Mouse (Mus musculus) kidney, postnatal 0 days (tissue): Measurements from ENCODE around the gene Slc22a4. TPM values are rescaled to one million over a fixed set of nuclear protein-coding genes. Genes with fewer than 3 reads are reported as not detected.
"Not testable (repeated sequence)": the region's sequence is repeated elsewhere in the genome, so short reads cannot be mapped to it uniquely, and the experiment has no call there.

Experiments used
- ATAC-seq: fragments of 200-750 bp; cut with Nextera tagmentation; replicated peaks from 2 replicates; pipeline ENCODE4 v1.8.0; 2017; ENCODE audit warnings: low read depth, moderate number of reproducible peaks, moderate TSS enrichment, moderate library complexity; ENCODE audit not compliant: low FRiP score
- DNase-seq: peaks from one replicate; pipeline ENCODE4 v3.0.0-alpha.2; 2016; ENCODE audit warnings: low spot score
- H3K27ac ChIP-seq: fragments of 300-500 bp; sonication (generic); 2 replicates; pipeline ENCODE4 v1.5.1; 2014; ENCODE audit warnings: mild to moderate bottlenecking
- H3K27me3 ChIP-seq: fragments of 300-500 bp; sonication (generic); 2 replicates; pipeline ENCODE4 v1.6.1; 2014; ENCODE audit warnings: low read length, mixed read lengths; ENCODE audit not compliant: insufficient read depth
- H3K36me3 ChIP-seq: fragments of 300-500 bp; sonication (generic); 2 replicates; pipeline ENCODE4 v1.6.1; 2014; ENCODE audit warnings: low read length, mixed read lengths; ENCODE audit not compliant: insufficient read depth
- H3K4me1 ChIP-seq: fragments of 300-500 bp; sonication (generic); replicated peaks from 2 replicates; pipeline ENCODE4 v1.6.1; 2014; ENCODE audit warnings: antibody characterized with exemption, low read length, mixed read lengths; ENCODE audit not compliant: insufficient read depth
- H3K4me2 ChIP-seq: fragments of 300-500 bp; sonication (generic); 2 replicates; pipeline ENCODE4 v1.6.1; 2014; ENCODE audit warnings: mild to moderate bottlenecking, low read length, moderate library complexity, mixed read lengths
- H3K4me3 ChIP-seq: fragments of 300-500 bp; sonication (generic); replicated peaks from 2 replicates; pipeline ENCODE4 v1.5.1; 2014; ENCODE audit warnings: low read depth, low read length
- H3K9ac ChIP-seq: fragments of 300-500 bp; sonication (generic); 2 replicates; pipeline ENCODE4 v1.6.1; 2014; ENCODE audit warnings: low read depth, low read length
- H3K9me3 ChIP-seq: fragments of 300-500 bp; sonication (generic); replicated peaks from 2 replicates; pipeline ENCODE4 v1.6.1; 2016; ENCODE audit warnings: low read length, inconsistent platforms, mixed read lengths
- CTCF ChIP-seq: IDR thresholded peaks from 2 replicates; pipeline ENCODE4 v1.5.1; 2016; ENCODE audit warnings: antibody characterized with exemption, low read depth, mild to moderate bottlenecking, moderate library complexity
- WGBS: fragments of 180-500 bp; shearing (Covaris S2); extraction: QIAGEN DNeasy Blood & Tissue Kit; methylation state at CpG from one replicate; pipeline ENCODE4 v1.1.7; 2014; 5-methylcytosine and 5-hydroxymethylcytosine counted together
- polyA plus RNA-seq: library from polyadenylated mRNA; unstranded; fragments of >200 nt; fragmentation: Nextera tagmentation; extraction: Ambion mirVana; gene quantifications from 2 replicates; pipeline ENCODE4 v1.2.1, GENCODE M21; 2015

Slc22a4 gene
- polyA plus RNA-seq, 1 experiment from 2014 or later = 3.6 TPM

DNA sequence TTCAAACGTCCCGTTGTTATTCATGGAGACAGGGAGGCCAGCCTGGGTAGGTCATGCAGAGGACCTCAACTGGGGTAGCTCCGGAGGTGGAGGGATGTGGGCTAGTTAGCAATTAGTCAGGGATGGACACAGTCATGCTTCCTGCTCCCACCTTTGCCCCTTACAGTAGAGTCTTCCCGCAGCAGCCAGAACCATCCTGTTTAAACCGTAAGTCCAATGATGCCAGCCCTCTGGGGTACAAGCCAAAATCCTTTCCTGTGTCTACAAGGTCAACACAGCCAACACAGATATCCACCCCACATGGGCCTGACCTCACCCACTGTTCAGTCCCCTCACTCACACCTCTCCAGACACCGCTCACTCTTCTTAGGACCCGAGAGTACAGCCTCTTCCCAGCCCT, 23.3 kb upstream of the Slc22a4 start:
- DNase-seq (no peak), ATAC-seq (peak; percentile 86)
- TF ChIP-seq CTCF = no peak
- Histone ChIP-seq H3K4me2 (no peak overlapping the region), H3K9ac (no peak overlapping the region), H3K27ac (no peak overlapping the region), H3K9me3 (no peaks in the 10 kb centered on the region), H3K27me3 (no peaks in the 10 kb centered on the region), H3K4me1 (no peaks in the 10 kb centered on the region), H3K36me3 (no peaks in the 10 kb centered on the region), H3K4me3 (no peak overlapping the region)
- WGBS = 51% methylated on average over 7 of the region's 7 CpGs

DNA sequence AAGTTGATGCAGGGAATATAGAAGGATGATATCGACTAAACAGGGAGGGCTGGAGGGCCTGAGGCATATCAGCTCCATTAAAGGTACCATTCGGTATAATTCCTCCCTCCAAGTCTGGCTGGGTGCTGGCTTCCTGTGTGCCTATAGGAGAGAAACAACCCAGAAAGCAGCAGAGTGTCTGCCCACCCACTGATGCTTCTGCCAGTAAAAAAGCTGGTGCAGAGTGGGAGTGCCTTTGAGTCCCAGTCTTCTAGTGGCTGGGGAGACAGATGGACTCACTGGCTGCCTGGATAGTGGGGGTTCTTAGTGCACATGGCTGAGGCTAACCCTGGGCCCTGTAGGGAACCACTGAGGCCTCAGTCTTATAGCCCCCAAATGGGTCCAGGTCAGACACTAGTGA, 22.3 kb upstream of the Slc22a4 start:
- Histone ChIP-seq H3K9ac (no peak overlapping the region), H3K4me2 (no peak overlapping the region), H3K4me3 (no peak overlapping the region), H3K27ac (no peak overlapping the region), H3K4me1 (no peaks in the 10 kb centered on the region), H3K27me3 (no peaks in the 10 kb centered on the region), H3K9me3 (no peaks in the 10 kb centered on the region), H3K36me3 (no peaks in the 10 kb centered on the region)
- DNase-seq (no peak), ATAC-seq (no peak)
- no peak for TF ChIP-seq CTCF
- WGBS = 83% methylated on average over 2 of the region's 2 CpGs

DNA sequence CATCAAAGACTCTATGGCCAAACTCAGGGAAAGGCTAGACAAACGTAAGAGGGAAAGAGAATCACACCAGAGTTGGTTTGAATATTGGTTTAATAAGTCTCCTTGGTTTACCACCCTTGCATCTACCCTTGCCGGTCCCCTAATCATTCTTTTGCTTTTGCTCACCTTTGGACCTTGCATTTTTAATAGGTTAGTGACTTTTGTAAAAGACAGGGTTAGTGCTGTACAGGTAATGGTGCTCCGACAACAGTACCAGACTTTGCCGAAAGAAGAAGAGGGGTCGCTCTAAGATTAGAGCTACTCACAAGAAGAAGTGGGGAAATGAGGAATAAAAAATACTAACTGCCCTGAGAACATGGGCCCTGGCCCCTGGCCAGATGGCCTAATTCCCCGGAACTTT, 12.8 kb upstream of the Slc22a4 start:
- WGBS = 90% methylated on average over 6 of the region's 6 CpGs
- Histone ChIP-seq H3K4me1 (no peaks in the 10 kb centered on the region), H3K36me3 (no peaks in the 10 kb centered on the region), H3K27ac (no peak overlapping the region), H3K4me2 (no peak overlapping the region), H3K27me3 (no peaks in the 10 kb centered on the region), H3K9me3 (no peaks in the 10 kb centered on the region), H3K4me3 (no peak overlapping the region), H3K9ac (no peak overlapping the region)
- no peak for DNase-seq
- no peak for ATAC-seq
- no peak for TF ChIP-seq CTCF

DNA sequence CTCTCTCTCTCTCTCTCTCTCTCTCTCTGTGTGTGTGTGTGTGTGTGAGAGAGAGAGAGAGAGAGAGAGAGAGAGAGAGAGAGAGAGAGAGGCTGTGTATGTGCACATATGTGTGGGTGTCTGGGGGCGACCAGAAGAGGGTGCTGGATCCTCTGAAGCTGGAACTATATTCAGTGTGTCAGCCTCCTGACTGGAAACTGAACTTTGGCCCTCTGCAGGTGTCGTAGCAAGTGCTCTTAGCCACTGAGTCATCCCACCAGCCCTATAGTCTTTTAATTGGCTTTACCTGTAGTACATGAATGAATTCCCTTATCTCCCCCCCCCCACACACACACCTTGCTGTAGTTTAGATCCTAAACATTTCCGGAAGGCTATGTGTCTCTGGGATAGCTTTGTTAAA, 5.0 kb upstream of the Slc22a4 start:
- not testable (repeated sequence) for H3K27ac ChIP-seq, H3K4me2 ChIP-seq, H3K9ac ChIP-seq, H3K4me1 ChIP-seq, H3K4me3 ChIP-seq, H3K27me3 ChIP-seq, ATAC-seq, DNase-seq, H3K36me3 ChIP-seq, H3K9me3 ChIP-seq
- WGBS = 94% methylated on average over 1 of the region's 3 CpGs

DNA sequence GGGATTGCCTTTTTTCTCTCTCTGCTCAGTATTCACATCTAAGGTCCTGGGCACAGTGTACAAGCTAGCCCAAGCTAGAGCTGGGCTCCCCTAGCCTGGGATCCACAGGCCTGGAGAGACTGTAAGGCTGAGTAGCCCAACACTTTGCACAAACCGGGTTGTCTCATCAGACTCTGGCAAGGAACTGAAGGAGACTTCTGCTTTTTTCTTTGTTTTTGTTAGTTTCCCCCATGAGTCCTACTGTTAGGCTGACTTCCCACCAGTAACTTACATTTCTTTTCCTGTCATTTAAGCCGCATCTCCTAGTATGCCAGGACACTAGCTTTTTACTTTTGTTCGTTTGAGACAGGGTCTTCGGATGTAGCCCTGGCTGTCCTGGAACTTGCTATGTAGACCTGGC, 1.1 kb upstream of the Slc22a4 start:
- no peak overlapping the region; the same call in 1 of the 2 replicates for H3K27ac ChIP-seq
- H3K4me1 ChIP-seq = peaks cover 10% of the 10 kb centered on the region; the same call in 1 of the 2 replicates
- peak overlapping the region; percentile 59; the same call in 1 of the 2 replicates for H3K9ac ChIP-seq
- H3K9me3 ChIP-seq = no peaks in the 10 kb centered on the region
- H3K4me2 ChIP-seq = peak overlapping the region; percentile 89
- 0 out of 2 replicates have a peak, but pooled peaks cover 4% of the 10 kb centered on the region for H3K27me3 ChIP-seq
- H3K36me3 ChIP-seq = no peaks in the 10 kb centered on the region
- ATAC-seq = no peak
- TF ChIP-seq CTCF = no peak
- no peak for DNase-seq
- 82% methylated on average over 4 of the region's 4 CpGs for WGBS
- H3K4me3 ChIP-seq = no peak overlapping the region; the same call in 1 of the 2 replicates

DNA sequence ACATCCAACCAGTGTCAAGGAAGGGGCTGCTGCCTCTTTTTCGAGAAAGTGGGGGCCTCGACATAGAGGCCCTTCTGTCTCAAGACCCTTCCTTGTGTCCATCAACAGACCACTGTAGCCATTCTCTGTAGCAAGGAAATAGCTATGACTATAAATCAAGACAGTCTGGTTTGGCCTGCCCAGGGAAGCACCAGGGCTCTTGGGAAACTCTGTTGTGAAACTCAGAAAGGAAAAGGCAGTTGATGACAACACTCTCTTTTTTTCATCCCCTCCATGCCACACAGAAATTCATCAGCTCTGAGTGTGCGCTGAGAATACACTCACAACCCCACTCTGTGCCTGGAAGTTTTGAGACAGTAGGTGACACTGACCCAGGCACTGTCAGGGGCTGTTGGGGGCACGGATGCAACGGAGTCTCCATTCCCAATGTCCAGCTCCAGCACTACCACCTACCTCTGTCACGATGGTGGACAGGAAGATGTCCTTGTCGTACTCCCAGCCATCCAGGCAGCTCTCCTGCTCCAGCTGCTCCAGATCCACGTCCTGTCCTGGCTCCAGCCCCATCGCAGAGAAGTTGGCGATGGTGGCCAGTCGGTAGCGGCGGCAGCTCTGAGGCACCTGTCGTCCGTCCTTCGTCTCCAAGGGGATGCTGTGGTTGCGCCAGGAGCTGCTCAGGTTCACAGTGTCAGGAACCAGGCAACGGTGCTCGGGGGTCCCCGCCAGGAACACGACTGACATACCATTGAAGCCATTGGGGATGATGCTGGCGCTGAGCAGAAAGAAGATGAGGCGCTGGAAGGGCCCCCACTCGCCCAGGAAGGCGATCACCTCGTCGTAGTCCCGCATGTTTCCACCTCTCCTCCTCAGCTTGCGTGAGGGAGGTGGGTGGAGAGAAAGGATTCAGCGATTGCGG, 503 bp downstream of the Slc22a4 start:
- 15% methylated on average over 31 of the region's 31 CpGs for WGBS
- Histone ChIP-seq H3K4me3 (peak overlapping the region; percentile 42), H3K9ac (peak overlapping the region; percentile 59), H3K27me3 (0 out of 2 replicates have a peak, but pooled peaks cover 4% of the 10 kb centered on the region), H3K27ac (no peak overlapping the region), H3K36me3 (no peaks in the 10 kb centered on the region), H3K9me3 (no peaks in the 10 kb centered on the region), H3K4me2 (peak overlapping the region; percentile 89), H3K4me1 (peaks cover 10% of the 10 kb centered on the region; the same call in 1 of the 2 replicates)
- ATAC-seq (no peak), DNase-seq (no peak)
- TF ChIP-seq CTCF = no peak
